ENCODE assay signal across 10 mouse cellular contexts in genomic region chr11:77495507-77495906, GRCm38 (mm10). TPM values are rescaled to one million over a fixed set of nuclear protein-coding genes. Genes with fewer than 3 reads are reported as not detected.
DNase-seq lines count a peak whose midpoint lies in the region; ATAC-seq and TF ChIP-seq lines count a peak whose summit lies in the region.
"Had no signal": no experiment of that assay in that cellular context is flagged by ENCODE, and none has a peak within 500 bp of the region (broad histone marks: within the 10 kb centered on the region; RNA-seq: fewer than 3 reads in every experiment).

No protein-coding gene starts in this region.

- H3K27me3 ChIP-seq in kidney, postnatal 0 days (ENCODE audit: insufficient read depth, low read length): no peaks in the 10 kb centered on the region
- no peaks in the 10 kb centered on the region for H3K27me3 ChIP-seq in forebrain, embryonic 16.5 days (replicated peaks; ENCODE audit: control insufficient read depth, insufficient read depth, low read length)
- no peaks in the 10 kb centered on the region for H3K27me3 ChIP-seq in midbrain, embryonic 14.5 days (ENCODE audit: control insufficient read depth, insufficient read depth, low read length)

- H3K9me3 ChIP-seq in kidney, postnatal 0 days (replicated peaks; ENCODE audit: low read length): no peaks in the 10 kb centered on the region
- no peaks in the 10 kb centered on the region for H3K9me3 ChIP-seq in forebrain, embryonic 16.5 days (ENCODE audit: control insufficient read depth, low read length)
- H3K9me3 ChIP-seq in midbrain, embryonic 14.5 days (ENCODE audit: control insufficient read depth, low read length): no peaks in the 10 kb centered on the region

- no peak for ATAC-seq in kidney, postnatal 0 days (replicated peaks; ENCODE audit: low FRiP score, low read depth)
- no peak for ATAC-seq in forebrain, embryonic 16.5 days
- no peak for ATAC-seq in midbrain, embryonic 14.5 days (ENCODE audit: low FRiP score, low TSS enrichment)

- peak; percentile 9 for DNase-seq in cerebellum, adult 11 months
- no peak for DNase-seq in cerebellum, adult 18-20 months
- no peak for DNase-seq in kidney, postnatal 0 days (ENCODE audit: low spot score)
- no peak for DNase-seq in kidney, postnatal 25 days
- DNase-seq in midbrain, embryonic 14.5 days: no peak
- DNase-seq in adipocyte (ENCODE audit: low spot score): no peak
- no peak for DNase-seq in retina, postnatal 1 day
- DNase-seq: right cerebral cortex, postnatal 4 days had no signal

- H3K4me2 ChIP-seq in kidney, postnatal 0 days (ENCODE audit: low read length): peak overlapping the region; percentile 95; the same call in 1 of the 2 replicates
- H3K4me2 ChIP-seq in forebrain, embryonic 16.5 days (ENCODE audit: low read length): no peak overlapping the region
- H3K4me2 ChIP-seq in midbrain, embryonic 14.5 days (ENCODE audit: low read length): peak overlapping the region; percentile 81; the same call in 1 of the 2 replicates

- H3K9ac ChIP-seq in kidney, postnatal 0 days (ENCODE audit: low read depth, low read length): no peak overlapping the region
- 0 out of 2 replicates have a peak overlapping the region, but pooled peaks have one; percentile 7 for H3K9ac ChIP-seq in forebrain, embryonic 16.5 days (replicated peaks; ENCODE audit: low read depth, low read length)
- no peak overlapping the region for H3K9ac ChIP-seq in midbrain, embryonic 14.5 days (replicated peaks; ENCODE audit: low read length)

- peaks cover 44% of the 10 kb centered on the region for H3K4me1 ChIP-seq in kidney, postnatal 0 days (replicated peaks; ENCODE audit: insufficient read depth, low read length)
- H3K4me1 ChIP-seq in forebrain, embryonic 16.5 days (replicated peaks; ENCODE audit: control insufficient read depth, insufficient read depth, low read length): peaks cover 44% of the 10 kb centered on the region
- peaks cover 39% of the 10 kb centered on the region for H3K4me1 ChIP-seq in midbrain, embryonic 14.5 days (ENCODE audit: control insufficient read depth, insufficient read depth, low read length)

- peak overlapping the region; percentile 54; the same call in 1 of the 2 replicates for H3K27ac ChIP-seq in kidney, postnatal 0 days
- no peak overlapping the region for H3K27ac ChIP-seq in forebrain, embryonic 16.5 days (ENCODE audit: low read length)
- H3K27ac ChIP-seq in midbrain, embryonic 14.5 days (replicated peaks; ENCODE audit: low read depth, low read length): no peak overlapping the region

- no peak for TF ChIP-seq CTCF in kidney, postnatal 0 days (IDR thresholded peaks at IDR 0.05; ENCODE audit: low read depth)

- H3K4me3 ChIP-seq in kidney, postnatal 0 days (replicated peaks; ENCODE audit: low read depth, low read length): no peak overlapping the region
- H3K4me3 ChIP-seq in forebrain, embryonic 16.5 days (replicated peaks; ENCODE audit: low read length): no peak overlapping the region
- H3K4me3 ChIP-seq in midbrain, embryonic 14.5 days (replicated peaks; ENCODE audit: low read depth, low read length): no peak overlapping the region

- H3K36me3 ChIP-seq in kidney, postnatal 0 days (ENCODE audit: insufficient read depth, low read length): peaks cover 13% of the 10 kb centered on the region
- peaks cover 3% of the 10 kb centered on the region for H3K36me3 ChIP-seq in forebrain, embryonic 16.5 days (ENCODE audit: control insufficient read depth, insufficient read depth)
- peaks cover 19% of the 10 kb centered on the region for H3K36me3 ChIP-seq in midbrain, embryonic 14.5 days (ENCODE audit: control insufficient read depth, insufficient read depth, low read length)

RNA-seq across cellular contexts. Expression of gene Git1, which starts 2.1 kb away (rescaled TPM):
- polyA plus RNA-seq in kidney, postnatal 0 days (2015; fragmentation: Nextera tagmentation; extraction: Ambion mirVana): 10.9 and 11.3 TPM in 2 replicates
- 14.1 and 16.3 TPM in 2 replicates for polyA plus RNA-seq in forebrain, embryonic 16.5 days (2015; fragmentation: Nextera tagmentation; extraction: Ambion mirVana)
- 23.1 and 25.1 TPM in 2 replicates for polyA plus RNA-seq in midbrain, embryonic 14.5 days (2014; fragmentation: Nextera tagmentation; extraction: Ambion mirVana)

RNA-seq across cellular contexts. Expression of gene Ankrd13b, which starts 6.0 kb away (rescaled TPM):
- 5.8 and 6.4 TPM in 2 replicates for polyA plus RNA-seq in kidney, postnatal 0 days (2015; fragmentation: Nextera tagmentation; extraction: Ambion mirVana)
- polyA plus RNA-seq in forebrain, embryonic 16.5 days (2015; fragmentation: Nextera tagmentation; extraction: Ambion mirVana): 33.1 and 38.4 TPM in 2 replicates
- 42.6 and 43.7 TPM in 2 replicates for polyA plus RNA-seq in midbrain, embryonic 14.5 days (2014; fragmentation: Nextera tagmentation; extraction: Ambion mirVana)

RNA-seq across cellular contexts. Expression of gene Abhd15, which starts 19.4 kb away (rescaled TPM):
- 1.9 and 2.2 TPM in 2 replicates for polyA plus RNA-seq in kidney, postnatal 0 days (2015; fragmentation: Nextera tagmentation; extraction: Ambion mirVana)
- 1.4 and 1.8 TPM in 2 replicates for polyA plus RNA-seq in forebrain, embryonic 16.5 days (2015; fragmentation: Nextera tagmentation; extraction: Ambion mirVana)
- polyA plus RNA-seq in midbrain, embryonic 14.5 days (2014; fragmentation: Nextera tagmentation; extraction: Ambion mirVana): 1.8 and 2.0 TPM in 2 replicates

RNA-seq across cellular contexts. Expression of gene Trp53i13, which starts 20.3 kb away (rescaled TPM):
- 34.8 and 36.0 TPM in 2 replicates for polyA plus RNA-seq in kidney, postnatal 0 days (2015; fragmentation: Nextera tagmentation; extraction: Ambion mirVana)
- 13.0 and 14.9 TPM in 2 replicates for polyA plus RNA-seq in forebrain, embryonic 16.5 days (2015; fragmentation: Nextera tagmentation; extraction: Ambion mirVana)
- polyA plus RNA-seq in midbrain, embryonic 14.5 days (2014; fragmentation: Nextera tagmentation; extraction: Ambion mirVana): 11.7 and 12.0 TPM in 2 replicates

RNA-seq across cellular contexts. Expression of gene Gm10392, which starts 23.5 kb away (rescaled TPM):
- not detected in 2 replicates for polyA plus RNA-seq in kidney, postnatal 0 days (2015; fragmentation: Nextera tagmentation; extraction: Ambion mirVana)
- polyA plus RNA-seq in forebrain, embryonic 16.5 days (2015; fragmentation: Nextera tagmentation; extraction: Ambion mirVana): not detected in 2 replicates
- polyA plus RNA-seq in midbrain, embryonic 14.5 days (2014; fragmentation: Nextera tagmentation; extraction: Ambion mirVana): not detected in 2 replicates
- polyA plus RNA-seq: limb, embryonic 11.5 days had no signal
